Mouse (Mus musculus): Measurements from ENCODE around the gene Cryzl2.

Gene Cryzl2

DNA sequence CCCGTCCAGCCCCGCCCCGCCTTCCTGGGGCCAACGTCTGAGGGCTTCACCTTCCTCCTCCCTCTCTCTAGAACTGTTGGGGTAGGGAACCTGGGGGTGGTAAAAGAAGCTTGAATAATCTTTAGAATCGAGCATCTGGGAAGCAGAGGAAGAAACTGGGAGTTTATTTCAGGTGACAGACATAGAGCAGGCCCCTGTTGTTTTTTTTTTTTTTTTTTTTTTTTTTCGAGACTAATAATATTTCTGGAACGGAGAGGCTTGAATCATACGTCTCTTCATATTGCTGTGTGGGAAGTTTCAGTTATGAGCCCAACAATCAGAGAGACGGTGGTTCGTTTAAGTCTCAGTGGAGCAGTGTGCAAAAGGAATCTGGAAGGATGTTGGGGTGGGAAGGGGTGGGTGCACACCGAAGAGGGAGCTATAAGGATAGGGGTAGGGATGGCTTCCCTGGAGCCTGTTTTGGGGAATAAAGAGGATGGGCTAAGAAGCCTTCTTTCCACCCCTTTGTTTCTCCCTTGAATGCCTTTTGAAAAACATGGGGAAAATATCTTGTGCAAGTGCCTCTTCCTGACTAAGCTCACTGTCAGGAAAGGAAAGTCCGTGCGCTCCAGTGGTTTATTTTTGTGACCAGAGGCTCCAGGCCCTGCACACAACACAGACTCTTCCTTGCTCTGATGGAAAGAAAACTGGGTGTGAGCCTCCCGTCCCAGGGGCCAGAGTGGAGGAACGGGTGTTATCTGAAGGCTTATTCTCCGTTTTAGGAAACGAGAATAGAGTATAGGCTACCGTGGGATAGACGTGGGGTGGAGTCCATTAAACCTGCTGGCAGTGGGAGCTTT, 14.4 kb upstream of the Cryzl2 start:
- no peak for DNase-seq

DNA sequence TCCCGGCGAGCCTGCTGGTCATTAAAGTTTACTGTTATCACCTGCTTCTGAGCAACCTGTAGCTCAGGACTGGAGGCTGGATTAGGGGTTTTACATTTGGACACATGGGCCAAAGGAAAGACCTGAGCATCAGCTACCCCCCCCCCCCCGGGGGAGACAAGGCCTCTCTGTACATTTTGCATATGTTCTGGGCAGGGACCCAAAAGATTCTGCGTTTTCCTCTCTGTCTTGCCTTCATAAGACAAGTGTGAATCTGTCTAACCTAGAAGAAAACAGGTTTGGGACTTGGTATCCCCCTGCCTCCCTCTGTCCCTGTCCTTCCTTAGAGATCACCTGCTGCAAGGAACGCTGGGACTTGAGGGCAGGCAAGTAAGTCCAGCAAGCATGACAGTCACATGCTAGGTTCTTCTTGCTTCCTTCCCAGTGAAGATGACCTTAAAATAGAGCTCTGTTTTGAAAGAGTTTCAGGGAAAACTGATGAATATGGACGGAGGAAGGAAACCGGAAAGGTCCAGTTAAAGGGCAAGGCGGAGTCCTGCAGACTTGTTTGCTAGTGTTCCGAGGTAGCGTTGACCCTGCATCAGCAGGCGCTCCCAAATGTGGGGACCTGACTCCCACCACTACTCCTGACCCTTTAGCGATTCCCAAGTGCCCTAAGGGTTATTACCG, 13.6 kb upstream of the Cryzl2 start:
- DNase-seq: no peak

- DNase-seq: no peak
Observed at GRCm38 (mm10) chr1:157445398-157445910, 12.9 kb upstream of the Cryzl2 start.

DNA sequence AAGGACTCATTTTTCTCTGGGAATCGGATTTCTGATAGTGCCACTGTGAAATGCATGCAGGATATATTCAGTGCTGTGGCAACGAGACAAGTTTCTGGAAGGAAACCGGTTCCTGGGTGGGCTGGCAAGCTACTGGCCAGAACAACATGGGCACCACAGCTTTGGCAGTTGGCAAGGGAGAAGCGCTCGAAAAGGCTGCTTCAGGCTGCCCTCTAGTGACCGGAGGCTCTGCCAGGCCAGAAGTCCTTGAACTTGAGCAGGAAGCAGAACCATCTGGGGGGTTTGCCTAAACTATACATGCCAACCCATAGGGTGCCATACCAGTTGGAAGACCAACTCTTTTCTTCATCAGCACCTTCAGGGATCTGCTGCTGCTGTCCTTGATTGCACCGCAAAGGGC, 12.1 kb upstream of the Cryzl2 start:
- DNase-seq: peak; percentile 68 to 69

DNA sequence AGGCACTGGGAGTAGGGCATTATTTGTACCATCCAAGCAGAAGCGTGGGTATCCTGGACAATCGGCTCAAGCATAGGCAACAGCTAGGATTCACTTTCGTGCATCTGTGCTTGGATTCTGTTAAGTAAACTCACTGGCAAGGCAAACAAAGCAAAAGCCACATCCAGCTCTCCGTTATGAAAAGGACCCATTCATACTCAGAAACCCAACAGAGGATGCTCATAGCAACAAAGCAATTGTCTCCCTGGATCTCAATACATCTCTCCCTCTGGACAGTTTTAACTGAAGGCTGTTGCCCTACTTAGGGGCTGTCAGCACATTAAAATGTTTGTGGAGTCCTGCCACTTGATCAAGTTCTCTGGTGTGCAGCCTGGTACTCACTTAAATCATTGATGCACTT, 11.2 kb upstream of the Cryzl2 start:
- DNase-seq: no peak

DNA sequence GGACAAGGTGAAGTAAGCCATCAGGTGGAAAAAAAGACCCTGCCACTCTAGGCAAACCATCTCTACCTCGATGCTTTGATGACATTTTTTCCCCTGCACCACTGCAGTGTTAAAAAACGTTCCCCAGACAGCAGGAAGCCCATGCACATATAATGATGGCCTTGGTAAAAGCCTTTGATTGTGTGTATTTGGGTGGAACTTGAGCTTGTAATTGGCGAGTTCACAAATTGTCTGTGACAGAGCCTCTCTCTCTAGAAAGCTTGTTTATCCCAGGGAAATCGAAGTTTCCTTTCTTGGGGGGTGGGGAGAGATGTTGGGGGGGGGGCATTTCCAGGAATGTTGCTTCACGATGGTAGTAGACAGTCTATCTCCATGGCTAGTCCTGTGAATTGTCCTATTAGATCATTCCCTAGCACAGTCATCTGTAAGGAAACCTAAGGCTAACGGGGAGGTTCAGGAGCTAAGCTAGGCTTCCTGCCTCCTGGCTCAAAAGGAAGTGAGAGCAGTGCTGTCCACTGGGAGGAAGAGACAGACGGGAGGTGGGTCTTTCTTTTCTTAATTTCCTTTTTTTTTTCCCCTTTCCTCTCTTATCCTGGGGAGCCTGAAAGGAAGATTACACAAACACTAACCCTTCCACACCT, 10.1 kb upstream of the Cryzl2 start:
- no peak for DNase-seq

DNA sequence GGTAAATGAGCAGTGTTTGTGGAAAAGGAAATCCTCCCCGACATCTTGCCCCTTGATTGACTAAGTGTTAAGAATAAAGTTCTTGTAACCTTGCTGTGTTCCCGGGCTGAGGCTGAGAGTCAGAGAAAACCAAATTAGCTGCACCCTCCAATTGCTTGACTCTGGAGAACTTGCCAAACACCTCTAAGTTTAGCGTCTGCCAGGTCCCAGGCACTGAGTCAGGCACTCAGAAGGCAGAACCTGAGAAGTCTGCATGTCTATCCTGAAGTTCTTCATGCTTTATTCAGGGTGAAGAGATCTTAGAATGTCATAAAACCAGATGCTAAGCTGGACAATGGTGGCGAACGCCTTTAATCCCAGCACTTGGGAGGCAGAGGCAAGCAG, 9.6 kb upstream of the Cryzl2 start:
- DNase-seq: no peak

DNA sequence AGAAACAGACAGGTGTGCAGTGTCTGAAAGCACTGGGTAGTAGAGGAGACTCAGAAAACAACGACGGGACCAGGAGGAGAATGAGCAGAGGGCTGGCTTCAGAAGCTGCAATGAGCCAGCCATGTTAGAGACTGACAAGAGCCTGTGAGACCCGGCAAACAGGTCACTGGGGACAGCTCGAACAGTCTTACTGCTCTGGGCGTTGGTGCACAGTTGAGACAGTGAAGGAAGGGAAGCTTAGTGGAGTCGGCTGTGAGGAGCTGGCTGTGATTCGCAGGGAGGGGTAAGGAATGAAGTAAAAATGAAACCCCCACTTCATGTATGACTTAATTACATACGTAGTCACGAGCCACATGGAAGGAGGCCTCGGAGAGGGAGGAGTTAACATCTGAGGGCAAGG, 8.8 kb upstream of the Cryzl2 start:
- DNase-seq: no peak

DNA sequence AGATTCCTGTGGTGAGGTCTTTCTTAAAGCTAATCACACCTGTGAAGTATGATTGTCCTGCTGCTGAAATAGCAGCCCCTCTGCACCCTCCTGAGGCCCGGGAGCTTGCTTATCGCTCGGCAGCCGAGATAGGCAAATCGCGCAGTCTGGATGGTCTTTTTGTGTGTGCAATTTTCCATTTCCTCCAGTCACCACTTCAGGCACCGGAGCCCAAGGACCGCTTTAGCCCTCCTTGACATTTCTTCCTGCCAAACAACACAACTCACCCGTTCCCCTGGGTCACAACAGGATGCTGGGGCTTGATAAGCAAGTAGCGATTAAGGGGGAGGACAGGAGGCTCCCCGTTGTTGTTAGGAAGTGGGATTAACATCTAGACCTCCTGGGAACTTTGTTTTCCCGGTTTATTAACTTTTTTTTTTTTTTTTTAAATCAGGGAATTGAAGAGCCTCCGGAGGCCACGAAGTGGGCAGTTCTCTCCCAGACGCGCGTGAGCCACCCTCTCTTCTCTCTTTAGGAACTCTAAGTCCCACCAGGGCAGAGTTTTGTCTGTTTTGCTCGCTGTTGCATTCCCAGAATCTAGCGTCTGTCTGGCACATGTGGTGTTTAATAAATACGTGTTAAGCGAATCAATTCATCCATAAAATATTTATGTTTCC, 8.3 kb upstream of the Cryzl2 start:
- DNase-seq: no peak

DNA sequence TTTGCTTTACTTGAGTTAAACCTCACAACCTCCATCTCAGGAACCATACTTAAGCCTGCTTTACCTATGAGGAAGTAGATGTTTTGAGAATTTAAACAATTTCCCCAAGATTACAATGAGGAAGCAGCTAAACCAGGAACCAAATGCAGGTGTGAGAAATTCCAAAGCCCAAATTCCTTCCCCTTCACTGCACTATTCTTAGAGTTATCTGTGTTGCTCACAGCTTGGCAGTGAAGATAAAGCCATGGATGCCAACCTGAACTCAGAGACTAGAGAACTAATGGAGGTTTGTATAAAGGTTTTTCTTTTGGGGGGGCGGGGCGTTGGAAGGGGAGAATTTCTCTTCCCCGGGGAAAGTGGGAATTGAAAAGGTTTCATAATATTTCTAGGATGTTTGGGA, 6.1 kb upstream of the Cryzl2 start:
- no peak for DNase-seq

GRCm38 (mm10) chr1:157452759-157453549, 5.4 kb upstream of the Cryzl2 start:
- DNase-seq: no peak

- DNase-seq: no peak
Observed at GRCm38 (mm10) chr1:157454876-157455275, 3.5 kb upstream of the Cryzl2 start.

- DNase-seq: no peak
Observed at GRCm38 (mm10) chr1:157457789-157458188, 588 bp upstream of the Cryzl2 start.

- DNase-seq: no peak
Observed at GRCm38 (mm10) chr1:157459904-157460303, 1.5 kb downstream of the Cryzl2 start.

DNA sequence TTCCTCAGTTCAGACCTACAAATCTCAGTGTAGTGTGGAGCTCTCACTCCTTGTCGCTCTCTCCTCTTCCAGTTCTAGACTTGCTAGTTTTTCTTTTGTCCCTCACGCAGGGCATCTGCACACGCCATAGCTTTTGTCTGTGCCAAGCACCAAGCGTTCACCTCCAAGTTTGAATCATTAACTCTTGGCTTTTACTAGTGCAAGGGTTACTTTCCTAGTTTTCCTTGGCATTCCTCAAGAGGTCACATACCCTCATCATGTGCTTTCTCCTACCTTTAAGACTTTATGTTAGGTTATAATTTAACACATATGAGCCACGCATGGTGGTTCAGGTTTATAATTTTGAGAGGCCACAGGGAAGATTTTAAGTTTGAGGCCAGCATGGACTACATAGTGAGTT, 2.9 kb downstream of the Cryzl2 start:
- no peak for DNase-seq

- DNase-seq: no peak
Observed at GRCm38 (mm10) chr1:157462336-157462735, 4.0 kb downstream of the Cryzl2 start.

GRCm38 (mm10) chr1:157465194-157465593, 6.8 kb downstream of the Cryzl2 start:
- peak; percentile 13 to 17 for DNase-seq

GRCm38 (mm10) chr1:157467866-157468265, 9.5 kb downstream of the Cryzl2 start:
- DNase-seq: no peak

- no peak for DNase-seq
Observed at GRCm38 (mm10) chr1:157470761-157471386, 12.5 kb downstream of the Cryzl2 start.

DNA sequence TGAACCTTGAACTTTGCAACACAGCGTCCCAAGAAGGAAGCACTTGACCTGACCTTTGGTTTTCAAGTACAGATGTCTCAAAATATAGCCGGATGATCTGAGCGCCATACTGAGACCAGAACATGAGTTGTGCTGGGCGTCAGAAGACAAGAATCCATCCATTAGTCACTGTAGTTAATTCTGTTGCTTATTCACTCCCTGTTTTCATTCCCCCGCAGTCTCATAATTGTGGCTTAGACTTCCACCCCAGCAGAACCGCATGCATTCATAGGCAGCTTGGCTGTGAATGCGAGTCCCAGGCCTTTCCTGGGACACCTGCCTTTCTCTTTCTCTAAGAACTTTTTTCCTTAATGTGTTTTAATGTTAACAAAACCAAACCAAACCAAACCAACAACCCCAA, 14.3 kb downstream of the Cryzl2 start:
- DNase-seq: no peak

GRCm38 (mm10) chr1:157474865-157475264, 16.5 kb downstream of the Cryzl2 start:
- DNase-seq: no peak

- no peak for DNase-seq
Observed at GRCm38 (mm10) chr1:157476231-157476630, 17.9 kb downstream of the Cryzl2 start.
